Mouse (Mus musculus): ENCODE measurements around the gene Ovol2. TPM values are rescaled to one million over a fixed set of nuclear protein-coding genes. Genes with fewer than 3 reads are reported as not detected.

Gene Ovol2
- total and polyA plus RNA-seq, 2 experiments from 2014 or later = 0.23 TPM; not detected in 1

- Histone ChIP-seq H3K27me3 (ENCODE audit: insufficient read depth, low read length) (no peaks in the 10 kb centered on the region), H3K9me3 (ENCODE audit: low read length) (no peaks in the 10 kb centered on the region), H3K4me1 (ENCODE audit: insufficient read depth) (no peaks in the 10 kb centered on the region), H3K27ac (ENCODE audit: low read depth, low read length) (no peak overlapping the region), H3K4me3 (ENCODE audit: low read depth, low read length) (no peak overlapping the region), H3K4me2 (ENCODE audit: low read depth) (no peak overlapping the region), H3K36me3 (ENCODE audit: insufficient read depth) (no peaks in the 10 kb centered on the region), H3K9ac (no peak overlapping the region)
- WGBS = 67% methylated on average over 9 of the region's 9 CpGs
- no peak for ATAC-seq
- TF ChIP-seq CTCF (IDR thresholded peaks at IDR 0.05; ENCODE audit: low read depth) = no peak
- DNase-seq = peak; percentile 13
Measured at GRCm38 (mm10) chr2:144299749-144300669, 31.9 kb downstream of the Ovol2 start.

- 50% methylated on average over 9 of the region's 9 CpGs for WGBS
- Histone ChIP-seq H3K36me3 (ENCODE audit: insufficient read depth) (no peaks in the 10 kb centered on the region), H3K9me3 (ENCODE audit: low read length) (no peaks in the 10 kb centered on the region)
Measured at GRCm38 (mm10) chr2:144295145-144295735, 36.7 kb downstream of the Ovol2 start.

GRCm38 (mm10) chr2:144291600-144292305 is 40.2 kb downstream of the Ovol2 start:
- Histone ChIP-seq H3K9ac (no peak overlapping the region), H3K4me3 (ENCODE audit: low read depth, low read length) (no peak overlapping the region), H3K36me3 (ENCODE audit: insufficient read depth) (no peaks in the 10 kb centered on the region), H3K4me1 (ENCODE audit: insufficient read depth) (no peaks in the 10 kb centered on the region), H3K4me2 (ENCODE audit: low read depth) (no peak overlapping the region), H3K27me3 (ENCODE audit: insufficient read depth, low read length) (no peaks in the 10 kb centered on the region), H3K9me3 (ENCODE audit: low read length) (no peaks in the 10 kb centered on the region), H3K27ac (ENCODE audit: low read depth, low read length) (no peak overlapping the region)
- DNase-seq (no peak), ATAC-seq (peak; percentile 18; the same call in 1 of the 2 replicates)
- TF ChIP-seq CTCF (IDR thresholded peaks at IDR 0.05; ENCODE audit: low read depth) = no peak
- WGBS = 78% methylated on average over 11 of the region's 11 CpGs

More at GRCm38 (mm10) chr2:144295145-144295735, 36.7 kb downstream of the Ovol2 start:
- TF ChIP-seq CTCF (IDR thresholded peaks at IDR 0.05; ENCODE audit: low read depth) = no peak
- Histone ChIP-seq H3K27ac (ENCODE audit: low read depth, low read length) (no peak overlapping the region), H3K4me3 (ENCODE audit: low read depth, low read length) (no peak overlapping the region), H3K27me3 (ENCODE audit: insufficient read depth, low read length) (no peaks in the 10 kb centered on the region), H3K4me1 (ENCODE audit: insufficient read depth) (no peaks in the 10 kb centered on the region), H3K4me2 (ENCODE audit: low read depth) (no peak overlapping the region), H3K9ac (no peak overlapping the region)
- DNase-seq (no peak), ATAC-seq (no peak)

- no peaks in the 10 kb centered on the region for H3K9me3 ChIP-seq (ENCODE audit: low read length)
- no peak overlapping the region for H3K4me2 ChIP-seq (ENCODE audit: low read depth)
- H3K36me3 ChIP-seq (ENCODE audit: insufficient read depth) = no peaks in the 10 kb centered on the region
- H3K9ac ChIP-seq = no peak overlapping the region
- no peak overlapping the region for H3K27ac ChIP-seq (ENCODE audit: low read depth, low read length)
- H3K27me3 ChIP-seq (ENCODE audit: insufficient read depth, low read length) = no peaks in the 10 kb centered on the region
- H3K4me1 ChIP-seq (ENCODE audit: insufficient read depth) = no peaks in the 10 kb centered on the region
- DNase-seq = no peak
- ATAC-seq = no peak
- WGBS = 88% methylated on average over 7 of the region's 7 CpGs
- TF ChIP-seq CTCF (IDR thresholded peaks at IDR 0.05; ENCODE audit: low read depth) = no peak
- no peak overlapping the region for H3K4me3 ChIP-seq (ENCODE audit: low read depth, low read length)
Measured at GRCm38 (mm10) chr2:144290321-144290720, 41.6 kb downstream of the Ovol2 start.

- Histone ChIP-seq H3K36me3 (ENCODE audit: insufficient read depth) (peaks cover 7% of the 10 kb centered on the region), H3K27ac (ENCODE audit: low read depth, low read length) (no peak overlapping the region), H3K27me3 (ENCODE audit: insufficient read depth, low read length) (no peaks in the 10 kb centered on the region), H3K4me2 (ENCODE audit: low read depth) (no peak overlapping the region), H3K9me3 (ENCODE audit: low read length) (no peaks in the 10 kb centered on the region), H3K4me3 (ENCODE audit: low read depth, low read length) (no peak overlapping the region), H3K9ac (no peak overlapping the region), H3K4me1 (ENCODE audit: insufficient read depth) (no peaks in the 10 kb centered on the region)
- TF ChIP-seq CTCF (IDR thresholded peaks at IDR 0.05; ENCODE audit: low read depth) = no peak
- no peak for ATAC-seq
- WGBS = 76% methylated on average over 3 of the region's 3 CpGs
- no peak for DNase-seq
Measured at GRCm38 (mm10) chr2:144281417-144281816, 50.5 kb downstream of the Ovol2 start.

GRCm38 (mm10) chr2:144280568-144280967 is 51.4 kb downstream of the Ovol2 start:
- H3K9me3 ChIP-seq (ENCODE audit: low read length) = no peaks in the 10 kb centered on the region
- H3K4me3 ChIP-seq (ENCODE audit: low read depth, low read length) = no peak overlapping the region
- H3K27ac ChIP-seq (ENCODE audit: low read depth, low read length) = no peak overlapping the region
- TF ChIP-seq CTCF (IDR thresholded peaks at IDR 0.05; ENCODE audit: low read depth) = no peak
- ATAC-seq (no peak), DNase-seq (no peak)
- H3K4me2 ChIP-seq (ENCODE audit: low read depth) = no peak overlapping the region
- WGBS = 84% methylated on average over 3 of the region's 3 CpGs
- no peak overlapping the region for H3K9ac ChIP-seq
- no peaks in the 10 kb centered on the region for H3K4me1 ChIP-seq (ENCODE audit: insufficient read depth)
- no peaks in the 10 kb centered on the region for H3K27me3 ChIP-seq (ENCODE audit: insufficient read depth, low read length)
- H3K36me3 ChIP-seq (ENCODE audit: insufficient read depth) = peaks cover 7% of the 10 kb centered on the region
